Mouse (Mus musculus) G1E (cell line): ENCODE data around the gene Hps3. TPM values are rescaled to one million over a fixed set of nuclear protein-coding genes. Genes with fewer than 3 reads are reported as not detected.

Experiments
- ATAC-seq: 2 replicates; pipeline ENCODE4 v1.8.0; 2016; ENCODE audit warnings: mild to moderate bottlenecking; ENCODE audit not compliant: insufficient number of reproducible peaks, poor library complexity, low FRiP score, severe bottlenecking; ENCODE audit errors: extremely low read depth
- DNase-seq: peaks from one replicate; pipeline ENCODE4 v3.0.0; 2012; ENCODE audit warnings: low spot score
- H3K27me3 ChIP-seq: 2 replicates; pipeline ENCODE4 v1.6.1; 2012; ENCODE audit warnings: mild to moderate bottlenecking, low read length, inconsistent platforms; ENCODE audit not compliant: insufficient read depth
- H3K36me3 ChIP-seq: replicated peaks from 2 replicates; pipeline ENCODE3; 2012; ENCODE audit warnings: mild to moderate bottlenecking, inconsistent platforms
- H3K4me1 ChIP-seq: 2 replicates; pipeline ENCODE4 v1.6.1; 2012; ENCODE audit warnings: low read depth, low read length, inconsistent platforms, mixed read lengths; ENCODE audit not compliant: insufficient read depth
- H3K4me3 ChIP-seq: 2 replicates; pipeline ENCODE4 v1.5.1; 2012; ENCODE audit warnings: low read depth, mild to moderate bottlenecking, inconsistent platforms, low read length, moderate library complexity, mixed read lengths
- H3K9me3 ChIP-seq: replicated peaks from 2 replicates; pipeline ENCODE4 v1.6.1; 2012; ENCODE audit warnings: inconsistent platforms
- CTCF ChIP-seq: IDR thresholded peaks from 2 replicates; pipeline ENCODE4 v1.5.1; 2012; ENCODE audit warnings: low read depth, low read length, inconsistent platforms, mixed read lengths
- GATA1 ChIP-seq: IDR thresholded peaks from 2 replicates; pipeline ENCODE4 v1.6.1; 2012; ENCODE audit warnings: borderline replicate concordance, low read length, inconsistent platforms, mixed read lengths
- GATA2 ChIP-seq: IDR thresholded peaks from 2 replicates; pipeline ENCODE4 v1.6.1; 2012; ENCODE audit warnings: low read depth, low read length, inconsistent platforms, borderline replicate concordance
- POLR2AphosphoS5 ChIP-seq: IDR thresholded peaks from 2 replicates; pipeline ENCODE4 v1.6.1; 2012; ENCODE audit warnings: low read depth, low read length, inconsistent platforms; ENCODE audit not compliant: insufficient replicate concordance
- TAL1 ChIP-seq: conservative IDR thresholded peaks from 2 replicates; pipeline ENCODE4 v1.6.1; 2012; ENCODE audit warnings: low read depth, low read length, inconsistent platforms, mixed read lengths
- polyA plus RNA-seq: library from polyadenylated mRNA; stranded (reverse); fragments of >175 nt; gene quantifications from 2 replicates; pipeline ENCODE4 v1.2.3, GENCODE M21; 2012
- total RNA-seq, 2 experiments: library from RNA; stranded (forward) in 1 of 2; stranded (reverse) in 1 of 2; fragments of 200-1000 nt in 1 of 2; fragments of >200 nt in 1 of 2; fragmentation: Nextera tagmentation in 1 of 2; gene quantifications; 2 replicates each; pipeline ENCODE4 v1.2.3; 2014 to 2017

Hps3 gene
- total and polyA plus RNA-seq, 3 experiments = 15.0 to 39.3 (median 27.5) TPM

DNA sequence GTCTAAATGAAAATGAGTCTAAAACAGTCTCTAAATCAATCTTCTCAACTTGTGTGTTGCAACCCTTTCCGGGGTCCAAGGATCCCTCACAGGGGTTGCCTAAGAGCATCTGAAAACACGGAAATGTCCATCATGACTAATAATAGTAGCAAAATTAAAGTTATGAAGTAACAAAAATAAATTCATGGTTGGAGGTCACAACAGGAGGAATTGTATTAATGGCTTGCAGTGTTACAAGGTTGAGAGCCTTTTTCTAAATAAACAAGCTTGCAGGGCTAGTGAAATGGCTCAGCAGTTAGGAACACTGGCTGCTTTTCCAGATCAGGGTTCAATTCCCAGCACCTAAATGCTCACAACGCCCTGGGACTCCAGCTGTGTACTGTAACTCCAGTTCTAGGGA, 45.1 kb downstream of the Hps3 start:
- H3K4me1 ChIP-seq = no peaks in the 10 kb centered on the region
- no peak for ATAC-seq
- no peaks in the 10 kb centered on the region for H3K36me3 ChIP-seq
- H3K27me3 ChIP-seq = peaks cover 11% of the 10 kb centered on the region; the same call in 1 of the 2 replicates
- no peak for TF ChIP-seq POLR2AphosphoS5
- TF ChIP-seq GATA2 = no peak
- TF ChIP-seq TAL1 = no peak
- no peak for TF ChIP-seq GATA1
- no peak for TF ChIP-seq CTCF
- no peaks in the 10 kb centered on the region for H3K9me3 ChIP-seq
- no peak for DNase-seq
- no peak overlapping the region for H3K4me3 ChIP-seq

DNA sequence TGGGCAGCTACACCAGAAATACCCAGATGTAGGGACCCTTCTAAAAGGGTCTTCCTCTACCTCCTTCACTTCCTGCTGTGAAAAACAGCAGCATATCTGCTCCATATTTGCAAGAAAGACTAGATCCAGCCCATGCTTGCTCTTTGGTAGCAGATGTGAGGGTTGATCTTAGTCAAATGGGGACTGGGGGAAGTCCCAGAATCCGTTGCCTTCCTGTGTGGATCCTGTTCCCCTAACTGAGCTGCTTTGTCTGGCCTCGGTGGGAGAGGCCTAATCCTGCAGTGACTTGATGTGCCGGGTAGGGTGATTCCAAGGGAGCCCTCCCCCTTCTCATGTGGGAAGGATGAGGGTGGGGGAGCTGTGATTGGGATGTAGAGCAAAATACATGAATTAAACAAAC, 49.0 kb downstream of the Hps3 start:
- no peaks in the 10 kb centered on the region for H3K9me3 ChIP-seq
- peaks cover 11% of the 10 kb centered on the region for H3K27me3 ChIP-seq
- no peak overlapping the region for H3K4me3 ChIP-seq
- DNase-seq (no peak), ATAC-seq (no peak)
- H3K4me1 ChIP-seq = no peaks in the 10 kb centered on the region
- H3K36me3 ChIP-seq = no peaks in the 10 kb centered on the region
- no peak for TF ChIP-seq GATA2

DNA sequence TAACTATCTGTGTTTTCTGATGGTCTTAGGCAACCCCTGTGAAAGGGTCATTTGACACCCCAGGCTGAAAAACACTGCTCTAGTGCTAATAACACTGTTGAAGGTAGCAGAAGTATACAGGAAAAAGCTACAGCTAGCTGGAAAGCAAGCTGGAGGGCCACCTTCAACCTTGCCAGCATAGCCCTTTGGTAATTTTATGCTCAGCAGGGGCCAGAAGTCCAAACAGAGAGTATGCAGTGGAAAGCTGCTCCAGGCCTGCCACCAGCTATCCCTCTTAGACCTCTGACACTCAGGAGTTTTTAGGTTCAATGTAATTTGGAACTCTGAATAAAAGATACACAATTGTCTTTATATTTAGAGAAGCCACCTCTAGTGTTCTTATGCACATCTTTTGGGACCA, 52.3 kb downstream of the Hps3 start:
- DNase-seq (no peak), ATAC-seq (no peak)
- H3K27me3 ChIP-seq = peaks cover 15% of the 10 kb centered on the region; the same call in 1 of the 2 replicates
- H3K36me3 ChIP-seq = no peaks in the 10 kb centered on the region
- TF ChIP-seq POLR2AphosphoS5 (no peak), GATA1 (no peak), CTCF (no peak), TAL1 (no peak), GATA2 (no peak)
- no peaks in the 10 kb centered on the region for H3K9me3 ChIP-seq
- H3K4me1 ChIP-seq = no peaks in the 10 kb centered on the region
- no peak overlapping the region for H3K4me3 ChIP-seq

DNA sequence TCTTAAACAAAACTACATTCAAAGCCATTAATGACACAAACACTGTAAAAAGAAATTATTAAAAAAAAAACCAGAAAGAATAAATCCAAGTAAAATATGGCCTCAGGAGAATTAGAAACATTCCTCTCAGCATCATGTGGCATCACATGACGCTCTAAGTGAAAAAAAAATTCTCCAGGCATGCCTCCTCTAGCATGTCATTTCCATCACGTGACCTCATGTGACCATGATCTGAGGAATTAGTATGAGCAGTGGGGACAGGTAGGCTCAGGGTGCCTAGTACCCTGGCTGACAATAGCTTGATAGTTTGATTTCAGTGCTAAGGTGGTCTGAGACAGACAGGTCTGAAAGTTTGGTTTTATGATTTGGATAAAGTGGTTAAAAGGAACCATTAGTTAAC, 54.0 kb downstream of the Hps3 start:
- TF ChIP-seq POLR2AphosphoS5 (no peak), GATA1 (no peak), TAL1 (no peak), CTCF (no peak)
- no peaks in the 10 kb centered on the region for H3K4me1 ChIP-seq
- no peak for ATAC-seq
- no peak overlapping the region for H3K4me3 ChIP-seq
- DNase-seq = no peak
- H3K9me3 ChIP-seq = no peaks in the 10 kb centered on the region
- H3K27me3 ChIP-seq = peaks cover 10% of the 10 kb centered on the region; the same call in 1 of the 2 replicates
- H3K36me3 ChIP-seq = no peaks in the 10 kb centered on the region

GRCm38 (mm10) chr3:19978474-19978873, 56.6 kb downstream of the Hps3 start:
- H3K27me3 ChIP-seq = 0 out of 2 replicates have a peak, but pooled peaks cover 7% of the 10 kb centered on the region
- no peaks in the 10 kb centered on the region for H3K9me3 ChIP-seq
- no peaks in the 10 kb centered on the region for H3K4me1 ChIP-seq
- H3K4me3 ChIP-seq = no peak overlapping the region
- no peaks in the 10 kb centered on the region for H3K36me3 ChIP-seq
- DNase-seq (no peak), ATAC-seq (no peak)
- TF ChIP-seq TAL1 = no peak
- TF ChIP-seq POLR2AphosphoS5 = no peak
- no peak for TF ChIP-seq GATA1
- no peak for TF ChIP-seq GATA2
- TF ChIP-seq CTCF = no peak

- no peak for DNase-seq
- peaks cover 3% of the 10 kb centered on the region; the same call in 1 of the 2 replicates for H3K27me3 ChIP-seq
- no peak for ATAC-seq
- no peak for TF ChIP-seq TAL1
- TF ChIP-seq POLR2AphosphoS5 = no peak
- no peak for TF ChIP-seq CTCF
- no peak for TF ChIP-seq GATA1
- TF ChIP-seq GATA2 = no peak
- no peak overlapping the region for H3K4me3 ChIP-seq
- no peaks in the 10 kb centered on the region for H3K9me3 ChIP-seq
- no peaks in the 10 kb centered on the region for H3K36me3 ChIP-seq
- H3K4me1 ChIP-seq = no peaks in the 10 kb centered on the region
Observed at GRCm38 (mm10) chr3:19966072-19966471, 69.0 kb downstream of the Hps3 start.

- no peaks in the 10 kb centered on the region for H3K9me3 ChIP-seq
- ATAC-seq (no peak), DNase-seq (no peak)
- H3K27me3 ChIP-seq = peaks cover 3% of the 10 kb centered on the region; the same call in 1 of the 2 replicates
- no peak overlapping the region for H3K4me3 ChIP-seq
- H3K36me3 ChIP-seq = no peaks in the 10 kb centered on the region
- H3K4me1 ChIP-seq = no peaks in the 10 kb centered on the region
- no peak for TF ChIP-seq POLR2AphosphoS5
- no peak for TF ChIP-seq TAL1
- TF ChIP-seq CTCF = no peak
- TF ChIP-seq GATA2 = no peak
- TF ChIP-seq GATA1 = no peak
Observed at GRCm38 (mm10) chr3:19965239-19965638, 69.9 kb downstream of the Hps3 start.
